Mouse (Mus musculus): ENCODE measurements around the gene Yes1. TPM values are rescaled to one million over a fixed set of nuclear protein-coding genes. Genes with fewer than 3 reads are reported as not detected.
"Not testable (repeated sequence)": the region's sequence is repeated elsewhere in the genome, so short reads cannot be mapped to it uniquely, and the experiment has no call there.

The Yes1 gene
- total RNA-seq (2015) (0.27 and 0.85 TPM in 2 replicates), total RNA-seq (2017) (0.24 and 0.83 TPM in 2 replicates)

GRCm38 (mm10) chr5:32610801-32611340, at the start of gene Yes1:
Gene Yes1, plus strand, starts transcription at chr5:32611171.
- ATAC-seq (replicated peaks; ENCODE audit: poor library complexity): peak; percentile 74

GRCm38 (mm10) chr5:32564697-32565096, 46.3 kb upstream of the Yes1 start:
- no peak for ATAC-seq (replicated peaks; ENCODE audit: poor library complexity)

- ATAC-seq (replicated peaks; ENCODE audit: poor library complexity): no peak
Observed at GRCm38 (mm10) chr5:32571802-32572201, 39.2 kb upstream of the Yes1 start.

- peak; percentile 54; the same call in 1 of the 2 replicates for ATAC-seq (replicated peaks; ENCODE audit: poor library complexity)
Observed at GRCm38 (mm10) chr5:32588136-32588535, 22.8 kb upstream of the Yes1 start.

GRCm38 (mm10) chr5:32593793-32594192, 17.2 kb upstream of the Yes1 start:
- ATAC-seq (replicated peaks; ENCODE audit: poor library complexity): no peak

GRCm38 (mm10) chr5:32594358-32594757, 16.6 kb upstream of the Yes1 start:
- ATAC-seq (replicated peaks; ENCODE audit: poor library complexity): no peak

- ATAC-seq (replicated peaks; ENCODE audit: poor library complexity): no peak
Observed at GRCm38 (mm10) chr5:32605911-32606310, 5.1 kb upstream of the Yes1 start.

GRCm38 (mm10) chr5:32607776-32608355, 3.1 kb upstream of the Yes1 start:
- no peak for ATAC-seq (replicated peaks; ENCODE audit: poor library complexity)

- ATAC-seq (replicated peaks; ENCODE audit: poor library complexity): no peak
Observed at GRCm38 (mm10) chr5:32608516-32608915, 2.5 kb upstream of the Yes1 start.

GRCm38 (mm10) chr5:32610064-32610800, 739 bp upstream of the Yes1 start:
- ATAC-seq (replicated peaks; ENCODE audit: poor library complexity): peak; percentile 14; the same call in 1 of the 2 replicates

- peak; percentile 55; the same call in 1 of the 2 replicates for ATAC-seq (replicated peaks; ENCODE audit: poor library complexity)
Observed at GRCm38 (mm10) chr5:32611341-32611961, 480 bp downstream of the Yes1 start.

- ATAC-seq (replicated peaks; ENCODE audit: poor library complexity): no peak
Observed at GRCm38 (mm10) chr5:32614291-32614690, 3.3 kb downstream of the Yes1 start.

GRCm38 (mm10) chr5:32614691-32615090, 3.7 kb downstream of the Yes1 start:
- ATAC-seq (replicated peaks; ENCODE audit: poor library complexity): no peak

GRCm38 (mm10) chr5:32616489-32616888, 5.5 kb downstream of the Yes1 start:
- ATAC-seq (replicated peaks; ENCODE audit: poor library complexity): not testable (repeated sequence)

- ATAC-seq (replicated peaks; ENCODE audit: poor library complexity): no peak
Observed at GRCm38 (mm10) chr5:32617851-32618250, 6.9 kb downstream of the Yes1 start.

GRCm38 (mm10) chr5:32623649-32624048, 12.7 kb downstream of the Yes1 start:
- ATAC-seq (replicated peaks; ENCODE audit: poor library complexity): no peak

GRCm38 (mm10) chr5:32624777-32625176, 13.8 kb downstream of the Yes1 start:
- ATAC-seq (replicated peaks; ENCODE audit: poor library complexity): no peak

GRCm38 (mm10) chr5:32633185-32633584, 22.2 kb downstream of the Yes1 start:
- no peak for ATAC-seq (replicated peaks; ENCODE audit: poor library complexity)

GRCm38 (mm10) chr5:32657386-32657785, 46.4 kb downstream of the Yes1 start:
- no peak for ATAC-seq (replicated peaks; ENCODE audit: poor library complexity)

GRCm38 (mm10) chr5:32682475-32682874, 71.5 kb downstream of the Yes1 start:
- no peak for ATAC-seq (replicated peaks; ENCODE audit: poor library complexity)

GRCm38 (mm10) chr5:32693411-32693810, 82.4 kb downstream of the Yes1 start:
- no peak for ATAC-seq (replicated peaks; ENCODE audit: poor library complexity)

Data from megakaryocyte progenitor cell, adult 5-6 weeks (primary cell).